Mouse (Mus musculus) heart, postnatal 25 days (tissue): Measurements from ENCODE around the gene Cd59b. TPM values are rescaled to one million over a fixed set of nuclear protein-coding genes. Genes with fewer than 3 reads are reported as not detected.
"Not testable (repeated sequence)": the region's sequence is repeated elsewhere in the genome, so short reads cannot be mapped to it uniquely, and the experiment has no call there.

ENCODE experiments used
- DNase-seq: peaks from one replicate; pipeline ENCODE4 v3.0.0; 2022; ENCODE audit warnings: low spot score
- intact Hi-C: fragments of 180-260 bp; cut with DNase I; formaldehyde crosslinking; loops from one replicate; pipeline ENCODE4 v1.15.1; 2025
- total RNA-seq, 2 experiments: library from RNA; stranded (reverse); gene quantifications; 2 replicates each; pipeline ENCODE4 v1.2.3; 2021

Gene Cd59b
- total RNA-seq, 2 experiments from 2014 or later, result 1.4 to 3.4 TPM

DNA sequence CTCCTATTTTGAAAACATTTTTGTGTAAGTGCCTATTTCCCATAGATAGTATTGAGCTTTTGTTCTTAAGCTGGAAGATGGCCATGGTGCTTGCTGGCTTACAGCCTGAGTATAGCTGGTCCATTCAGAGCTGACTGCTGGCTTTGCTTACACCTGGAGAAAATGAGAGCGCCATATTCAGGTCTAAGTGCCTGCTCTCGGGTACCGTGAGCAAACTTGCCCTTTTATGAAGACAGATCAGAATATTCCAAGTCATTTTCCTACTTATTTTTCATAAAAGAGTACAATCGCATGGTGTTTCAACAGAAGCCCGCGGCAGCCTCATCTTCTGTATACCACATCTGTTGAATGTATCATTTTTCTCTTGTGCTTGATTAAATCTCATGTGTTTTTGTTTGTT is 8.7 kb upstream of the Cd59b start:
- no peak for DNase-seq
- intact Hi-C loops, result no loop called here

GRCm38 (mm10) chr2:104062665-104063064 is 7.0 kb upstream of the Cd59b start:
- intact Hi-C loops, result no loop called here
- no peak for DNase-seq

- intact Hi-C loops, result no loop called here
These were observed 5.5 kb upstream of the Cd59b start for GRCm38 (mm10) chr2:104064152-104064551.

GRCm38 (mm10) chr2:104065526-104065925 is 4.1 kb upstream of the Cd59b start, which contains the start of gene Gm10912:
Gm10912 (plus strand) TSS chr2:104065826.
- intact Hi-C loops, DNase-seq: not testable (repeated sequence)

More at GRCm38 (mm10) chr2:104064152-104064551, 5.5 kb upstream of the Cd59b start:
- no peak for DNase-seq

DNA sequence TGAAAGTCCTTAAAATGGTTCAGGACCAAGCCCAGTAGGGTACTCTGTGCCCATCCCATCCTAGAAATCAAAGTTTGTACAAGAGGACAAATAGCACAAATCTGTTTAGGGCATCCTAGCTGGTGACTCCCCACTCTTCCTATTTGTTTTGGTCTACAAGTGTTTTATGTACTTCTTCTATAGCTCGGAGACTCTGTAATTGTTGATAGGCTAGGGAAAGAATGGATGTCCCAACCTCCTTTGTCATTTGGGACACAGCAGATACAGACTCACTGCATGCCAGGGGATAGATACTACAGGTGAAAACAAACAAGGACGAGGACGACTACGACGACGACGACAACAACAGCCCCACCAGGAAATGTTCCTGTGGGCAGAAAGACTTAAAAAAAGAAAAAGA is 1.2 kb upstream of the Cd59b start, which contains the start of gene Gm10799:
Gm10799 (minus strand) TSS at position 101 of the 400 bp plus-strand sequence.
- DNase-seq, intact Hi-C loops: not testable (repeated sequence)

DNA sequence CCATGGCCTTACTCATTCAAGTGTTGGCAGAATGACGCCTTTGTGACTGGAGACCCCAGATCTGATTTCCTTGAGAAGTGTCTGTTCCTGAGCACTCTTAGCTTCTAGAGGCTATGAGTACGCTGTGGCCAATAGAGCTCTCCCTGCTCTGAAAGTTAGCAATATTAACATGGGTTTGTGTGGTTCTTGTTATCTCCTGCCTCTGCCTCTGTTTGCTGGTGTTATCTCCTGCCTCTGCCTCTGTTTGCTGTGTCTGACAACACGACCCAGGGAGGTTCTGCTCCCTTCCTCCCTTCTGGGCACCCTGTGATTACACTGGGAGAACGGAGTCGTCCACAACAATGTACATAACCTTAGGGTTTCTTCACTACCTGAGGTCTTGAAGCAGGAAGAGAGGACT is 8.6 kb downstream of the Cd59b start:
- DNase-seq, intact Hi-C loops: not testable (repeated sequence)

DNA sequence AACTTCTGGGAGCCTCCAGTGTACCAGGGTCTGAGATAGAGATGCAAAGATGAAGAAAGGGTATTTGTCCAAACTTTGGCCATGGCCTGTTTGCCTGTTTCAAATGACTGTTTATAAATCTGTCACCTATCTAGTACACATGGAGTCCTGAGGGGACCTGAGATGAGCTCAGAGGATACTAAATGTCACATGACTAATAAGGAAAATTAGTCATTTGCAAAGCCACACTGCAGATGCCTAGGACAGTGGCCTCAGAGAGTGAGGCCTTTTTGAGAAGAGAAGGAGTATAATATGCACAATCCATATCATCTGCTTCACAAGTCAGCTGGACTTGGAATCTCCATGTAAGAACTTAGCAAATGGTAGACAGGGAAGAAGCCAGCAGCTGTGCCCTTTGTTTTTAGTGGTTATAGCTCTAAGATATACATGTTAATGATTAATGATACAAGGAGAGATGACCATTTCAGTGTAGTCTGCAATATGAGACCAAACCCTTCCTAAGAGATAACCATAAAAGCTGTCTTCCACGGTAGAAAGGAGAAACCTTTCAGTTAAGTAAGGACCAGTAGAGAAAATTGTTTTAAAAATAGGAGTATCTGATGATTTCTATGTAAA is 11.9 kb downstream of the Cd59b start:
- intact Hi-C loops, DNase-seq: not testable (repeated sequence)

DNA sequence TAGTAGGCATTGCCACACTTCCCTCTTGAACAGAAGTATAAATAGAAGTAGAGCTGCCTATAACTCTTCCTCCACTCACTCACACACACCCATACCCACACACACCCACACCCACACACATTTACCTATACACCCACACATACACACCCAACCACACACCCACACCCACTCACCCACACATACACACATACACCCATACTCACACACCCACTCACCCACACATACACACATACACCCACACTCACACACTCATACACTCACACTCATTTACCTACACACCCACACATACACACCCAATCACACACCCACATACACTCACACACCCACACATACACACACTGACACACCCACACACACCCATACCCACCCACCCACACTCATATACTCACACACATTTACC is 12.8 kb downstream of the Cd59b start:
- DNase-seq, result no peak
- intact Hi-C loops, result no loop called here

- DNase-seq, intact Hi-C loops: not testable (repeated sequence)
These were observed 14.4 kb downstream of the Cd59b start for GRCm38 (mm10) chr2:104084027-104084426.

DNA sequence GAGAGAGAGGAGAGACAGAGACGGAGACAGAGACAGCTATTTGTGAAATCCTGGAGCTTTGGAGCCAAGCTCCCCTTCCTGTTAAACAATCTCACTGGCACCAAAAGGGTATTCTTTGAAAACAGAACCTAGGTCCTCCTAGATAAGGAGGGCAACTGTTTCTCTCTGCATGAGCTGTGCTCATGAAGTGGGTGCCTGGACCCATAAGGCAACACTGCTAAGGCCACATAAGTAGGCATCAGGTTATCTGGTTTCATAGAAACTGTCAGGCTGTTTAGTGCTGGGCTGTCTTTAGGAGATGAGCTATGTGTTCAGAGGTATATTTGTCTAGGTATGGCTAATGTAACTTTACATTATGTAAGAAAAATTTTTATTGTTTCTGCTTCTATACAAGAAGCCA is 17.9 kb downstream of the Cd59b start:
- DNase-seq, intact Hi-C loops: not testable (repeated sequence)

GRCm38 (mm10) chr2:104093305-104093704 is 23.7 kb downstream of the Cd59b start:
- no peak for DNase-seq
- intact Hi-C loops, result loop anchor here (10.0 kb wide), 1 partner anchor 59 kb away; no protein-coding TSS in a partner anchor

- DNase-seq, result peak; percentile 77
- intact Hi-C loops, result loop anchor here (1.0 to 10.0 kb wide), 4 partner anchors 23 to 61 kb away; partner anchors contain the start of gene A930018P22Rik
These were observed 26.1 kb downstream of the Cd59b start, which contains the start of gene Cd59a for GRCm38 (mm10) chr2:104095741-104096213. Cd59a (plus strand) TSS chr2:104095801.

DNA sequence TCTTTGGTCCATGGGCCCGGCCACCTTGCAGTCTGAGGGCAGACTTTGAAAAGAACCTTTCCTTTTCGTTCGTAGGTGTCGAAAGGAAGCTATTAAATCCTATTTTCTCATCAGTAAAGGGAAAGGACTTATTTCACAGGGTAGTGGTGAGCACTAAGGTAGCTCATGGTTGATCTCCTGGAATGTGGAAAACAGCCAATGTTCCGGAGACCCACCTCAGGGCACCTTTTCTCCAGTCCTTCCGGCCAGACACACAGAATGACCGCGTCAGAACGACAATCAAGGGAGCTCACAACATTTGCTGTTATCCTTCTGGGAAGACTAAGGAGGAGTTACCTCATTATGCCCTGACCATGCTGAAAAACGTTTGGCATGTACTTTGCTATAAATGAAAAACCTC is 26.6 kb downstream of the Cd59b start:
- intact Hi-C loops, result loop anchor here (1.0 to 10.0 kb wide), 3 partner anchors 26 to 61 kb away; partner anchors contain the start of gene A930018P22Rik
- no peak for DNase-seq

DNA sequence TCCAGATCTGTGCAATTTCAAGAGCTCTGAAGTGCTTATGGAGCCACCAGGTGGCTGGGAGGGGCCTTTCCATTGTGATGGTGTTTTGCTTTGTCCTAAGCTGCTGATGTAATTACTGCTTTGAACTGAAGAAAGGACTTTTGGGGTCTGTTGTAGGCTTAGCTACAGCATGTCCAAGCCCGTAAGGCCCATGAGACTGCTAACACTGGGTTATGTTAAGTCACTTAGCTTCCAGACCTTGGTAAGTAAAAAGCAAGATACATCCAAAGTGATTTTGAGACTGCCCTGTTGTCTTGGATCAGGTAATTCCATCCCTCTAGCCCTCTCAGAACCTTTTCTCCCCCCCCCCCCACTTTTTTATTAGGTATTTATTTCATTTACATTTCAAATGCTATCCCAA is 27.1 kb downstream of the Cd59b start:
- intact Hi-C loops, result loop anchor here (1.0 to 10.0 kb wide), 3 partner anchors 26 to 62 kb away; partner anchors contain the start of gene A930018P22Rik

GRCm38 (mm10) chr2:104097396-104097795 is 27.7 kb downstream of the Cd59b start:
- not testable (repeated sequence) for DNase-seq
- intact Hi-C loops, result loop anchor here (2.0 to 10.0 kb wide), 2 partner anchors 25 to 63 kb away; partner anchors contain the start of gene A930018P22Rik

More for the DNA sequence above, 27.1 kb downstream of the Cd59b start:
- not testable (repeated sequence) for DNase-seq

DNA sequence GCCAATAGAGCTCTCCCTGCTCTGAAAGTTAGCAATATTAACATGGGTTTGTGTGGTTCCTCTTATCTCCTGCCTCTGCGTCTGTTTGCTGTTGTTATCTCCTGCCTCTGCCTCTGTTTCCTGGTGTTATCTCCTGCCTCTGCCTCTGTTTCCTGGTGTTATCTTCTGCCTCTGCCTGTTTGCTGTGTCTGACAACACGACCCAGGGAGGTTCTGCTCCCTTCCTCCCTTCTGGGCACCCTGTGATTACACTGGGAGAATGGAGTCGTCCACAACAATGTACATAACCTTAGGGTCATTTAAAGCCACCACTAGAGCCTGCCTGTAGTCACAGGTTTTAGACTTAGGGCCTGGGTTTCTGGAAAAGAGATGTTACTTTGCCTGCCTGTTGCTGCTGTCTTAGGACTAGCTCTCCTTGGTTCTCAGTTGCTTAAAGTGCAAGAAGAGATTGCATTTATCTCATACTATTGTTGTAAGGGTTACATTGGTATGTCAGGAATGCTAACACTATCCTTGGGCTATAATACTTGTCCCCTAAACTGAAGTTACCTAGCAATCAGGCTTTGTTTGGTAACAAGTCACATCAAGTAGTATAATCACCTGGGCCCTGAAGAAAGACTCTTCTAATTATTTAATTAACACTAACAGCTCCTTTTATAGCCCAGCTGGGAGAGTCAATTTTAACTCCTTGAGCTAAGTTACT is 29.0 kb downstream of the Cd59b start:
- DNase-seq, result no peak
- intact Hi-C loops, result loop anchor here (10.0 kb wide), 1 partner anchor 64 kb away; no protein-coding TSS in a partner anchor

DNA sequence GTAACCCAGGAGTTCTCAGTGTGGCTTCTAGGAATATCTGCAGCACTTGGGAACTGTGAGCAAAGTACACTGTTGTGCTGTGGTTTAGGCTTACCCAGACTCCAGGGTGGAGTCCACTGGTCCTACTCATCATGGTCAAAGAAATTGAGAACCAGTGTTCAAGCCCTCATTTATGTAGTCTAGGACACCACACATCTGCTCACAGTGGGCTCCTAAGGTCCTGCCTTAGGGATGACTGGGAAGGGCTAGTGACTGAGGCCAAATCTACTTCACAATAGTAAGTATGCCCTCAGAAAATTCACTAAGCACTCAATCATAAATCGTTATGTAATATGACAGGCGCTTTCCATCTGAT is 29.6 kb downstream of the Cd59b start:
- intact Hi-C loops, result loop anchor here (10.0 kb wide), 1 partner anchor 64 kb away; no protein-coding TSS in a partner anchor
- DNase-seq, result no peak

GRCm38 (mm10) chr2:104099946-104100345 is 30.3 kb downstream of the Cd59b start:
- intact Hi-C loops, result loop anchor here (10.0 kb wide), 1 partner anchor 65 kb away; no protein-coding TSS in a partner anchor
- no peak for DNase-seq

DNA sequence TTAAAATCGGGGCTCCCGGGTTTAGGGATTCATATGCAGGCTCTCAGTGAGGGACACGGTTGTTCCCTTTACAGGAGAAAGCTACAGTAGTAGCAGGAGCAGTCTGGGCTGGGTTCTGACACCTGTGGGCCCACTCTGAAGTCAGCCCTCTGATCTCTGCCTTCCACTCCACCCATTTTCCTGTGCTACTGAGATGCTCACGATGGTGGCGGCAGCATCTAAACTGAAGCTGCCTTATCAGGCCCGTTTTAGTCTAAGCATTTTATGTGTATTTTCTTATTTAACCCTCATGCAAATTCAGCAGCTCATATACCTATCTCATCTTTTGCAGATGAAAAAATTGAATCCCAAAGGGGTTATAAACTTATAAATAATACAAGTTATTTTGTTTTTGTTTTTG is 35.2 kb downstream of the Cd59b start:
- intact Hi-C loops, result no loop called here
- no peak for DNase-seq

GRCm38 (mm10) chr2:104109021-104109420 is 39.4 kb downstream of the Cd59b start:
- intact Hi-C loops, DNase-seq: not testable (repeated sequence)
